9 mouse cellular contexts compared by ENCODE assay signal in the genomic region with DNA sequence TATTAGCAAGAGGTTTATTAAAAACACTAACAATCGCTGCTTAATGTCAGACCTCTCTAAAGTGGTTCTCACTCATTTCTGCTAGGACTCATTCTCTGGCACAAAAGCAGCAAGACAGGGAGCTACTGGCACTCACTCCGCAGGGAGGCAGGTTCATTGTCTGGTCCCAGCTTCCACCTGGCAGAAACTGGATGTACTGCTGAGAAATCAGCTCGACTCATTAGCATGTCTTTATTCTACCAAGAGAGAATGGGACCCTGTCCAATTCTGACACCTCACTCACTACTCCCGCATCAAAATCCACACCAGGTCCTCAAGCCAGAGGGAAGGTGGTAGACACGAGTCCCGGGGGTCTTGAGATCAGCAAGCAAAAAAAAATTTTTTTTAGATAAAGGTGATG. TPM values are rescaled to one million over a fixed set of nuclear protein-coding genes. Genes with fewer than 3 reads are reported as not detected.
DNase-seq lines count a peak whose midpoint lies in the region; ATAC-seq and TF ChIP-seq lines count a peak whose summit lies in the region.
"Had no signal": no experiment of that assay in that cellular context is flagged by ENCODE, and none has a peak within 500 bp of the region (broad histone marks: within the 10 kb centered on the region; RNA-seq: fewer than 3 reads in every experiment).

No protein-coding gene starts in this region.

- H3K27me3 ChIP-seq in hindbrain, embryonic 16.5 days (replicated peaks; ENCODE audit: control insufficient read depth, insufficient read depth, low read length), result no peaks in the 10 kb centered on the region
- no peaks in the 10 kb centered on the region for H3K27me3 ChIP-seq in neural tube, embryonic 12.5 days (replicated peaks)

- no peak for DNase-seq in layer of hippocampus, adult 2 months (ENCODE audit: low spot score in 2 of 2)
- DNase-seq in layer of hippocampus, adult 11-12 months (ENCODE audit: low spot score), result no peak
- DNase-seq in cerebellum, adult 9-11 months, result peak; percentile 77
- DNase-seq in right cerebral cortex, postnatal 10 days (ENCODE audit: low spot score in 2 of 2), result no peak
- no peak for DNase-seq in spleen, adult 18-20 months
- DNase-seq: thymus, adult 18-20 months had no signal

- H3K27ac ChIP-seq in layer of hippocampus, adult 2 months, result no peak overlapping the region
- H3K27ac ChIP-seq in hindbrain, embryonic 16.5 days (ENCODE audit: low read depth, low read length), result no peak overlapping the region
- H3K27ac ChIP-seq in neural tube, embryonic 12.5 days, result no peak overlapping the region

- no peak for TF ChIP-seq CTCF in layer of hippocampus, adult 2 months (conservative IDR thresholded peaks at IDR 0.05)

- peaks cover 19% of the 10 kb centered on the region for H3K4me1 ChIP-seq in hindbrain, embryonic 16.5 days (ENCODE audit: control insufficient read depth, insufficient read depth, low read depth, low read length)
- peaks cover 22% of the 10 kb centered on the region; the same call in 1 of the 2 replicates for H3K4me1 ChIP-seq in neural tube, embryonic 12.5 days

- no peaks in the 10 kb centered on the region for H3K36me3 ChIP-seq in hindbrain, embryonic 16.5 days (ENCODE audit: control insufficient read depth, insufficient read depth, low read length)
- H3K36me3 ChIP-seq in neural tube, embryonic 12.5 days, result no peaks in the 10 kb centered on the region

- peak overlapping the region; percentile 99 for H3K9ac ChIP-seq in hindbrain, embryonic 16.5 days (ENCODE audit: low read depth, low read length)
- H3K9ac ChIP-seq in neural tube, embryonic 12.5 days, result peak overlapping the region; percentile 96; the same call in 1 of the 2 replicates

- peak overlapping the region; percentile 83 for H3K4me2 ChIP-seq in hindbrain, embryonic 16.5 days (ENCODE audit: low read length)
- H3K4me2 ChIP-seq in neural tube, embryonic 12.5 days (replicated peaks), result peak overlapping the region; percentile 97

- H3K4me3 ChIP-seq in layer of hippocampus, adult 2 months, result peak overlapping the region; percentile 75
- H3K4me3 ChIP-seq in hindbrain, embryonic 16.5 days (ENCODE audit: low read length), result peak overlapping the region; percentile 87
- peak overlapping the region; percentile 84 for H3K4me3 ChIP-seq in neural tube, embryonic 12.5 days

- 6% methylated on average over 6 of the region's 6 CpGs for WGBS in hindbrain, embryonic 16.5 days
- WGBS in neural tube, embryonic 12.5 days, result 13% methylated on average over 6 of the region's 6 CpGs

- H3K9me3 ChIP-seq in hindbrain, embryonic 16.5 days (ENCODE audit: control insufficient read depth, low read length), result no peaks in the 10 kb centered on the region
- H3K9me3 ChIP-seq in neural tube, embryonic 12.5 days, result no peaks in the 10 kb centered on the region

- no peak for ATAC-seq in hindbrain, embryonic 16.5 days
- ATAC-seq in neural tube, embryonic 12.5 days (ENCODE audit: low FRiP score, low read depth), result no peak
- ATAC-seq in frontal cortex, adult (ENCODE audit: low TSS enrichment), result no peak

RNA-seq across cellular contexts. Expression of a gene that starts 1.2 kb away (rescaled TPM):
- 100 to 1,000 TPM; 227 to 236 TPM for total RNA-seq in layer of hippocampus, adult 2 months (2021)
- polyA plus RNA-seq in hindbrain, embryonic 16.5 days (2015; fragmentation: Nextera tagmentation; extraction: Ambion mirVana), result 27.8 and 28.5 TPM in 2 replicates
- 54.3 and 62.8 TPM in 2 replicates for polyA plus RNA-seq in neural tube, embryonic 12.5 days (2016; fragmentation: Nextera tagmentation; extraction: Ambion mirVana)

RNA-seq across cellular contexts. Expression of a gene that starts 22.3 kb away (rescaled TPM):
- total RNA-seq in layer of hippocampus, adult 2 months (2021), result 10 to 100 TPM; 32.5 to 41.9 TPM
- 28.3 and 35.1 TPM in 2 replicates for polyA plus RNA-seq in hindbrain, embryonic 16.5 days (2015; fragmentation: Nextera tagmentation; extraction: Ambion mirVana)
- polyA plus RNA-seq in neural tube, embryonic 12.5 days (2016; fragmentation: Nextera tagmentation; extraction: Ambion mirVana), result 53.8 and 72.3 TPM in 2 replicates

RNA-seq across cellular contexts. Expression of a gene that starts 54.5 kb away (rescaled TPM):
- total RNA-seq in layer of hippocampus, adult 2 months (2021), result under 1 TPM in 1 of 2 experiments, not detected in 1; 0.17 TPM
- polyA plus RNA-seq in hindbrain, embryonic 16.5 days (2015; fragmentation: Nextera tagmentation; extraction: Ambion mirVana), result 0.38 and 0.40 TPM in 2 replicates
- not detected in 2 replicates for polyA plus RNA-seq in neural tube, embryonic 12.5 days (2016; fragmentation: Nextera tagmentation; extraction: Ambion mirVana)
